Mouse (Mus musculus) lung, postnatal 4 days (tissue): ENCODE measurements around the gene Ddx60.
A peak's percentile ranks its signal among the peaks of the same experiment; 100 is the strongest.

ENCODE experiments used
- DNase-seq, 2 experiments: peaks; one replicate each; pipeline ENCODE4 v3.0.0; 2021

Gene Ddx60

DNA sequence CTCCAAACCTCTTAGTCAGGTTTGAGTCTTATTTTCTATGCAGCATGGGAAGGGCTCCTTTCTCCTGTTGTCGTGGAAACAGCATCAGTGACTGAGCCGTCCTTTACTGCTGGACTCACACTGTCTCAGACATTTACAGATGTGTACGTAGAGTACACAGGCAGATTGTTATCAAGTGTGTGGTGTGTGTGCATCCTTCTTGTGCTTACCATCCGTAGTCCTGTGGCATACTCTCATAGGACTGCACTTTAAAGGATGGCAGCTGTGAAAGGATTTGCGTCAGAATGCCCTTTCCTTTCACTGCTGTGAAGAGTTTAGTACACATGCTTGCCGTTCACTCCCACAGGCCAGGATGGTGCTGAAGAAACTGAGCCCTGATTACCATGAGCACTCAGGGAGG, 61.6 kb downstream of the Ddx60 start:
- no peak for DNase-seq

DNA sequence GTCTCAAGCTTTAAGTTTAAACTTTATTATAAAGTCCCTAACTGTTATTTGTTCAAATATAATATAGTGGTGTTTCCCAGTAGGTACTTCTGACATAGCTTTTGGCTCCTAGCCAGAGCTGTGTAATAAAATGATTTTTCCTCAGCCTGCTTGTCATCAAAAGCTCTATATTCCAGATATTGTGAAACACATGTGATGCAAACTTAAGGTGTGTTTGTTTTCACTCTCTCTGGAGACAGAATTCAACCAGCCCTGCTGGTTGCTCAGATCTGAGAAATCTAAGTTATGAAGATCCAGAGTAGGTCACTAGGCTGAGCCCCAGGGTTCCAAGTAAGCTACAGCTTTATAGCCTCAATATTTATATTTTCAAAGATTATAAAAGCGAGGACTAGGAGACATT, 64.9 kb downstream of the Ddx60 start:
- DNase-seq, result no peak

DNA sequence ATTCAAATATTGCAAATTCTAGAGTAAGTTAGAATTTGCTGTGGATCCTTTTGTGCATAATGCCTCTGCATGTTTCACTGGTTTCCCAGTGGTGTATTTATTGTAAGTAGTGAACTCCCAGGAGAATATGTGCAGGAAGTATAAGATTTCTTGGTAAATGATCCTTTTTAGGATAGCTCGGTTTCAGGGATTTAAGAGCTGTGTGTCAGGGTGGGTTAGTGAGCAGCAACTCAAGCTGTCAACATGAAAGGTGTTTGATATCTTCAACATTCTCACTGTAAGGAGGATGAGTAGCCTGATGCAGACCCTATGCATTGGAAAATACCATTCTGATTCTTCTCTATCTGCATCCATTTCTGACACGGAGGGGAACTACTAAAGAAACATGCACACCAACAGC, 69.2 kb downstream of the Ddx60 start:
- DNase-seq, result no peak

DNA sequence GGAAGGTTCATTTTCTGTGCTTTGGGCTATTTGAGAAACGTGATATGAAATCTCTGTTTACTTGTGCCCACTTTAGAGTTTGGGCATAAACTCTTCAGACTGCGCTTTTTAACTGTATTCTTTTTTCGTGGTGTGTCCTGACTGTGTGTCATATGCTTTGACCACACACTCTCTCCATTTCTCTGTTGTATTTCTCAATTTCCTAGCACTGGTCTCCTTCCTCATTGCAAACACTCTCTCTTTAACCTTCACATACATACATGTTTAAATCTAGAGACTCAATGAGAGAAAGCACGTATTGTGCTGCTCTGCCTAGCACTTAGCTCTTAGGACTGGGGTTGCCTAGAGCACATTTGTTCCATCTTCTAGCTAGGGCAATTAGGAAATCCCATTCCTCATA, 86.3 kb downstream of the Ddx60 start:
- DNase-seq, result no peak

DNA sequence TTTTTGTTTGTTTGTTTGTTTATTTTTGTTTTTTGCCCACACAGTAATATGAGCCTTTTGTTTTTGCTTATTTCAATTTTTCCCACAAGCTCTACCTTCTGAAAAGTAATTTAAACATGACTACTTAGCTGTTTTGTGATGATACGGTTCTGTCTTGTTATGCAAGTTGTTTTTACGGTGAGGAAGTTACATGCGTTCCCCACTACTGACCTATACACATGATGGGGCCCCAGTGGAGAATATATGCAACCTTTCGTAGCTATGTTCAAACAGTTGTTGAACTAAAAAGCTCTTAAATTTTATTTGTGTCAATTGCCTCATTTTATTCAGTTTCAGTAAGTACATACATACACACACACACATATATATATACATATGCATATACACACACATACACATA, 86.7 kb downstream of the Ddx60 start:
- no peak for DNase-seq

DNA sequence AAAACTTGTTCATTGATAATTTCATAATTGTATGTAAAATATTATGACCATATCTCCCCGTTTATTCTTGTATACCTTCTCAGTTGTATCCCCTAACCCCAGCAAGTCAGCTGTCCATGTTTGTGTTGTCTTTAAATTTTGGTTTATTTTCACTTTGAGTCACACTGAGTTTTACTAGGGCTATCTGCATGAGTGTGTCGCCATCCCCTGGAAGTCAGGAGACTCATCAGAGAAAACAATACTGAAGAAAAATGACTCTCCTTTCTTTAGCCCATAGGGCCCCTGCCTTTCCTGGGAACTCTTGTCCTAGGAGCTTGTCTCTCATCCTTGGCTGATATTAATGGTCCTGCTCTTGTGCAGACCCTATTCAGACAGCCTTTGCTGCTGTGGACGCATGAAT, 106.5 kb downstream of the Ddx60 start:
- no peak for DNase-seq

DNA sequence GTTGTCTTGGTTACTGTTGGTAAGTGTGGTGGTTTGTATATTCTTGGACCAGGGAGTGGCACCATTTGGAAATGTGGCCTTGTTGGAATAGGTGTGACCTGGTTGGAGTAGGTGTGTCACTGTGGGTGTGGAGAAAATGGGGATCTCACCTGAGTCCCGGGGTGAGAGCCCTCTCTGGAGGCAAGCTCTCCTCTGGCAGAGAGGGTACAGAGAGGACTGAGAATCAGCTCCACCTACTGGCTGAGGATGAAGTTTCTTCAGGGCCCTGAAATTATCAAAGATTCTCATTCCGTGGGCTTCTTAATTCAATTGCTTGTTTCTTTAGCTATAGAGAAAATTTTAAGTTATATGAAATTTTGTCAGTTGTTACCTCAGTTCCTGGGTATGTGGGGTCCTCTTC, 118.9 kb downstream of the Ddx60 start:
- DNase-seq, result no peak

DNA sequence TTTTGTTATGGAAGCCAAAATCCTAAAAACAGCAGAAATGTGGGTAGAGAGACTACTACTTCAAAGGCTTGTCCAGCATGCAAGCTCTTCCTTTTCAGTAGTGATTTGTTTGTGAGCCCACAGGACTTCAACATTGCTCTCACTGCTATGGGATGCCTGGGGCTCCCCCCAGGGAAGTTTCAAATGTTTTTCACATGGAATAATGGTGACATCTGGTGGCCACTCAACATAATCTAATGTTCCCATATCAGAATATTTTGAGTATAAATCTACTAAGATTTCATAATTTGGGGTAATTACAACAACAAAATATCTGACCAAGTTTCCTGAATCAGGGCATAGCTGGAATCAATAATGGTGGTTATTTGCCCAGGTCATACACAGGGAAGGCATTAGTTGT, 132.5 kb downstream of the Ddx60 start:
- DNase-seq, result peak in 1 of 2 experiments; percentile 10

DNA sequence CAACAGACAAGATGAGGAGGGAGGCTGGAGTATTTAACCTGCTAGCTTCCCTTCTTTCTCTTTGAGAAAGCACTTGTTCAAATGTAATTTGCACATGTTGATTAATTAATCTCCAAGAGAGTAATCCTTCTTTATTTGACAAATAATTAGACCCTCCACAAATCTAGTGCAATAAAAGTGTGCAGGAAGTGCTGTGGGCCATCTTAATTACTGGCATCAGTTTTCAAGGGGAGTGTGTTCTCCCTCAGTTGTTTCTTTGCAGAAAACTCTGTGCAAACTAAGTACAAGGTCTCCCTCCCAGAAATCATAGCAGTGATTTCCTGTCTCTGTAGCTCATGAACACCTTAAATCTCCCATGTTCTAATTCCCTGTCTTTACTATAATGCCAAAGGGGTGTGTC, 140.4 kb downstream of the Ddx60 start:
- DNase-seq, result no peak

DNA sequence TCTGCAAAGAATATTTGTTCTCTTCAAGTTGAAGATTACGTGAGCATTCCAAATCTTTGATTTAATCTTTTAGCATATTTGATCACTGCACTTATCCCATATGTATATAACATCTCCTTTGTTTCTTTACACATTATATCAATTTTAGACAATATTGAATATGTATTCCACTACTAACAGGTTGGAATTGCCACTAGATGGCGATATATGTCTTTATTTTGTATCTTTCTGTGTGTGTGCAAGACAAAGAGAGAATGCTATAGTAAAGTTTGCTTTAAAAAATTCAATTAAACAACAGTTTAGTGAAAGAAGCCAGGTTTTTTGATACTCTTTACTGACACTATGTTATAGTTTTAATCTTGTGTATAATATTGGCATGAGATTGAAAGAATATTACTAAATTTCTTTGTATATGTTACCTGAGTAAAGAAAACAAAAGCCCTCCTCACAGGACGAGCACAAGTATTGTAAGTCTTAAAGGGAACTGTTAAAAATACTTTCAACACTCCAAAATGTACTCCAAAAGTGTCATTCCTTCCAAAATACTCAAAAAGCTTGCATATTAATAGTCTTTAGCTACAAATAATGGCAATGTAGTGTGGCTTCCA, 152.4 kb downstream of the Ddx60 start:
- no peak for DNase-seq

DNA sequence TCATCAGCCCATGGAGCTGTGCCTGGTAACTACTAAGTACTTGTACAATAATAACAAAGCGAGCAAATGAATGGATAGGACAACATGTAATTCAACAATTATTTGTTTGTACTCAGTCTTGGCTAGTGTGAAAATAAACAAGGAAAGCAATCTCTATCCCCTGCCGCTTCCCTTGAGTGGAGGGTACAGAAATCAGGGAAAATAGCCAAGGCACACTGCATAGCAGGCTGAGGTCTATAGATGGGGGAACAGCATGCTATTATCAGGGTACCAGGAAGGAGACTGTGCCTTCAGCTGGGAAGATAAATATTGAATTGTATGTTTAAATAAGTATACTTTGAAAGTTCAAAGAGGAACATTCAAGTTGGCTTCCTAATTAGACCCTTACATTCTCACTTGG, 153.9 kb downstream of the Ddx60 start:
- DNase-seq, result no peak
